Mouse (Mus musculus): ENCODE measurements around the gene Myd88. TPM values are rescaled to one million over a fixed set of nuclear protein-coding genes. Genes with fewer than 3 reads are reported as not detected.

The Myd88 gene
- total RNA-seq, 2 experiments from 2014 or later: 5.1 to 6.0 TPM

- no peak for DNase-seq (ENCODE audit: low spot score in 2 of 2)
These were observed 1.5 kb upstream of the Myd88 start for GRCm38 (mm10) chr9:119342728-119343127.

DNA sequence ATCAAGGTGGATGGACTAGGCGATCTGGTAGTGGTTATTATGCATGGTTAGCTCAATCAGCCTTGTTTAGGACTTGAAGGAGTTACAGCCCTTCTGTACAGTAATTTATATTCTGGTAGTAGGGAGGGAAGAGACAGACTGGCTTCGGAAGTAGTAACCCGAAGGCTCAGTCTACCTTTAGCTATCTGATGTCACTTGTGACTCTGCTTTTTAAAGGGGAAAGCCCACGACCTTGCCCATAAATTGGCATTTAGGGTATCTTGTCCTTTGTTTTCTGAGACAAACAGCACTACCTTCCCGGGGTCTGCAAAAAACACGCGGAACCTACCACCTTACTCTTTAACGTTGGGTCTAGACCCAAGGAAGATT, 1.0 kb downstream of the Myd88 start:
- DNase-seq (ENCODE audit: low spot score in 2 of 2): no peak

DNA sequence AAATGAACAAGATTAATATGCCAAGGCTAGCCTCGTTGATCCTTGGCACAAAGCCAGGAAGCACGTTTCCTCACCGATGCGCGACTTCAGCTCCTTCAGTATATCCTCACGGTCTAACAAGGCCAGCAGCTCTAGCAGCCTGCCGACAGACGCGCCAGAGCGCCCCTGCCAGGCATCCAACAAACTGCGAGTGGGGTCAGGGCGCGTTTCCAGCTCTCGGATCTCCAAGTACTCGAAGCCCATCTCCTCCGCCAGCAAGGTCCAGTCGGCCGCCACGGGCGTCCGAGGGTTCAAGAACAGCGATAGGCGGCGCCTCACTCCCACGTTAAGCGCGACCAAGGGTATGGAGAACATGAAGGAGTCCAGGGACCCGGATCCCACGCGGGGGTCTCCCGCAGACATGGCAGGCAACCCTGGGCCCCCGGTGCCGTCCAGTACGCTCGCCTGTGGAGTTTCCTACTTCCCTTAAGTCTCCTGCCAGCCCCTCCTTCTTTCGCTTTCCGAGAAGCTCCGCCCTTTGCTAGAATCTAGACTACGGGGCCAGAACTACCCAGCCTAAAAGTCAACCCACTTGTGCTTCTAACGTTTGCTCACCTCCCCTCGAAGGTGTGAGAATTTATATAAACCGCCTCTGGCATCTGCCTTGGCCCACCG, 1.5 kb downstream of the Myd88 start, which contains the start of gene Acaa1a:
Gene Acaa1a, plus strand, starts transcription at position 119 of the 654 bp plus-strand sequence.
- peak; percentile 44 to 45 for DNase-seq (ENCODE audit: low spot score in 2 of 2)

- DNase-seq (ENCODE audit: low spot score in 2 of 2): no peak
These were observed 2.1 kb downstream of the Myd88 start for GRCm38 (mm10) chr9:119339106-119339505.

DNA sequence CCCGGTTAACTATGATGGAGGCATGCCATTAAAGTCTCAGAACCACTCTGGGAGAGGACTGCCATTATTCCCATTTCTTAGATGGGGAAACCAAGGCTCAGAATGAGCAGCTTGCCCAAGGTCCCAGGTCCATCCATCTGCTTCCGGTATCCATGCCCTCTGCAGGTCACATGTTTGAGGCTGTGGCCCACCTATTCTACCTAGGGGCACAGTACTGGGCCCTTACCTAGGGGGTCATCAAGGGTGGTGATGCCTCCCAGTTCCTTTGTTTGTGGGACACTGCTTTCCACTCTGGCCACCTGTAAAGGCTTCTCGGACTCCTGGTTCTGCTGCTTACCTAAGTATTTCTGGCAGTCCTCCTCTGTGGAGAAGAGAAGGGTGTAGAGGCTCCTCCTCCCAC, 2.9 kb downstream of the Myd88 start:
- DNase-seq (ENCODE audit: low spot score in 2 of 2): no peak

GRCm38 (mm10) chr9:119337842-119338241, 3.4 kb downstream of the Myd88 start:
- no peak for DNase-seq (ENCODE audit: low spot score in 2 of 2)

GRCm38 (mm10) chr9:119335571-119335970, 5.6 kb downstream of the Myd88 start:
- DNase-seq (ENCODE audit: low spot score in 2 of 2): no peak

DNA sequence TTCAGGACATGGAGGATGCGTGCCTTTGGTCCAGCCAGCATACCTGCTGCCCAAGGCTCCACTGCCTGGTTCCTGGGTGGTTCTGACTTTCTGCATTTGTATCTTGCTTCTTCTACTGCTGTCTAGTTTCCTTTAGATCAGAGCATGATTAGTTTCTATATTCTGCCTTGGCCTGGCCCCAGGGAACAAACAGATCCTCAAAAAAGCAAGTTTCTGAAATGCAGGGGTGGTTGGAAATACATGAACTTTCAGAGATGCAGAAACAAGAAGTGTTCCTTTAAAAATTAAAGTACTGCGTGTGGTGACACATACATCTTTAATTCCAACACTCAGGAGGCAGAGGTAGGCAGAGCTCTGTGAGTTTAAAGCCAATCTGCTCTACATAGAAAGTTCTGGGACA, 6.4 kb downstream of the Myd88 start:
- peak in 1 of 2 experiments; percentile 34 for DNase-seq (ENCODE audit: low spot score in 2 of 2)

DNA sequence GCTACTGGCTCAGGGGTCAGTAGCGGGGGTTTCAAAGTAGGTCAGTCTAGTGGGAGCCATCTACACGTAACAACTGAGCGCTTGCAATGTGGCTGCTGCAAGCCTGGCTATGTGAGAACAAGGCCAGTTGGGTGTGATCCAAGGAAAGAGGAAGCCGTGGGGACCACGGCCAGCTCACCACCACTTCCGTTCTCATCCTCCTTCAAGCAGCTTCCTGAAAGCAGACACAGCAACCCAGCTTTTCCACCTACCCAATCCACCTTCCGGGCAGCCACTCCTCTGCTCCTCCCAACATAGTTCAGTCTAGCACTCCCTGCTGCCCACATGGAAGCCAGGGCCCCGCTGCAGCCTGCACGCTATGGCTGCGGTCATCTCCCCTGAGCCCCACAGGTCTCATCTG, 6.9 kb downstream of the Myd88 start:
- no peak for DNase-seq (ENCODE audit: low spot score in 2 of 2)

DNA sequence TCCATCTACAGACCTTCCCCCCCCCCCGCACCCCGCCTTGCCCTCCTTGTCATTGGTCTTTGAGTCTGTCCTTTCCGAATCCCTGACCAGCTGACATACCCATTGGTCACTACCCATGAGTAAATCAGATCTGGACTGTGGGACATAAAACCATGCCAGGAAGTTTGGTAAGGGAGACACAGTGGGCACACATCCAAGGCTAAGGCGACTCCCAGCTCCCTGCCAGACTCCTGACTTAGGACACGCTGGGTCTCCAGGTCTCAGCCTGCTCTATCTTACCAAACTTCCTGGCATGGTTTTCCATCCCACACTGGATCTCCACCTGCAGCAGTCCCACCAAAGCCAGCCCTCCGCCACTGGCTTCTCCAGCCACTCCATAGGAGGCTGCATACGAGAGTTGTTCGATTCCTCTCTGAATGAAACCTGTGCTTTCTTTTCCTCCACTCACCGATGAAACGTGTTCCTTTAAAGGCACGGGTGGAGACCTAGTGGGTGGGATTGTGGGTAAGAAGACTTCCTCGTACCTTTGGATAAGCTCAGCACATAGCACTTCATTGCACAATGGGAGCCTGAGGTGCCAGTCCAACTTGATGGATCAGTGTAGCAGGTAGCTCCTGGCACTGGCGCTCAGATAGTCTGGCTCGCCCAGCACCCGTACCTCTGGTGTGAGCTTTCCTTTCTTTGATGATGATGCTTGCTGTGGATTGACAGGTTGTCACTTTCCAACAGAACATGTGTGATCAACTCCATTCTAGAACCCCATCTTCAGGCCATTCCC, 10.8 kb downstream of the Myd88 start:
- DNase-seq (ENCODE audit: low spot score in 2 of 2): no peak

- DNase-seq (ENCODE audit: low spot score in 2 of 2): no peak
These were observed 12.7 kb downstream of the Myd88 start for GRCm38 (mm10) chr9:119328488-119328887.

GRCm38 (mm10) chr9:119324130-119324529, 17.1 kb downstream of the Myd88 start:
- no peak for DNase-seq (ENCODE audit: low spot score in 2 of 2)

GRCm38 (mm10) chr9:119323260-119323645, 18.0 kb downstream of the Myd88 start:
- no peak for DNase-seq (ENCODE audit: low spot score in 2 of 2)

GRCm38 (mm10) chr9:119322289-119323259, 18.6 kb downstream of the Myd88 start, which contains the start of gene Oxsr1:
Gene Oxsr1 (minus strand): TSS chr9:119322427.
- peak; percentile 99 to 100 for DNase-seq (ENCODE audit: low spot score in 2 of 2)

GRCm38 (mm10) chr9:119321392-119322229, 19.6 kb downstream of the Myd88 start:
- peak in 1 of 2 experiments; percentile 42 for DNase-seq (ENCODE audit: low spot score in 2 of 2)

DNA sequence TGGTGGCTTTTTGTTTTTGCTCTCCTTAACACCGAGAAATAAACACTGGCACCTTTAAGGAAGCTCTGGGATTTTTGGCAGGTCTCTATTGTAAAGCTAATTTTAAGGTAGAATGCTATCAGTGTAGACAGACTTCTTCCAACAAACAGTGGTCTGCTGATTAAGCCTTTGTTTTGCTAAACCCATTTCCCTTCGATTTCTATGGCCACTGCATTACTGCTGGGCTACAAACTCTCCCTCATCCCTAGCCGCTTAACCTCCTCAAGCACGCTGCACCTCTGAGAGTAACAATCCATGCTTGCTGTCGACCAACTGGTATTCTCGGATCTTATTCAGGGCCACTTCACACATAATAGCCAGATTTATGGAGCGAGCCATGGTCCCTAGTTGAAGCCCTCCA, 20.3 kb downstream of the Myd88 start:
- DNase-seq (ENCODE audit: low spot score in 2 of 2): no peak

GRCm38 (mm10) chr9:119320446-119320845, 20.8 kb downstream of the Myd88 start:
- DNase-seq (ENCODE audit: low spot score in 2 of 2): no peak

DNA sequence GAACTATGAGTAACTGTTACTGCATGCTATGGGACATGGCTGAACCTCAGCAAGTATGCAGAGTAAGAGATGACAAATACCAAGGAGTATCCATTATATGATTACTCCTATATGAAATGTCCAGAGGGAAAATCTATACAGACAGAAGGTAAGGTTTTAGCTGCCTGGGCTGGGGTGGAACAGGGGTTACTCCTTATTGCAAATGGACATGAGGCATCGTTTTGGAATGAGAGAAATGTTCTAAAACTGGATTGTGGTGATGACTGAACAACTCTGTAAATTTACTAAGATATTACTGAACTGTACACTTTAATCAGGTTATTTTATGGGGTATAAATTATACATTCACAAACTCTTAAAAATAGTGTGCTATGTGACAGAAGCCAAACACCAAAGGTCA, 22.3 kb downstream of the Myd88 start:
- no peak for DNase-seq (ENCODE audit: low spot score in 2 of 2)

GRCm38 (mm10) chr9:119313096-119313495, 28.1 kb downstream of the Myd88 start:
- DNase-seq (ENCODE audit: low spot score in 2 of 2): no peak

GRCm38 (mm10) chr9:119309067-119309466, 32.1 kb downstream of the Myd88 start:
- DNase-seq (ENCODE audit: low spot score in 2 of 2): no peak

- no peak for DNase-seq (ENCODE audit: low spot score in 2 of 2)
These were observed 35.3 kb downstream of the Myd88 start for GRCm38 (mm10) chr9:119305863-119306262.

Measured in layer of hippocampus, postnatal 14 days (tissue).